Mouse (Mus musculus) adrenal gland, postnatal 0 days (tissue): ENCODE results near the gene Rnpep. TPM values are rescaled to one million over a fixed set of nuclear protein-coding genes. Genes with fewer than 3 reads are reported as not detected.

ENCODE experiments used
- polyA plus RNA-seq: library from polyadenylated mRNA; unstranded; fragments of >200 nt; fragmentation: Nextera tagmentation; extraction: Ambion mirVana; gene quantifications from 2 replicates; pipeline ENCODE4 v1.2.1, GENCODE M21; 2015

Rnpep gene
- 31.2 and 47.1 TPM in 2 replicates for polyA plus RNA-seq

GRCm38 (mm10) chr1:135283826-135284291, at the start of gene Rnpep:
Gene Rnpep, minus strand, starts transcription at chr1:135284084.

GRCm38 (mm10) chr1:135324571-135324970, 40.7 kb upstream of the Rnpep start, which contains the start of gene Lmod1:
Gene Lmod1, plus strand, starts transcription at chr1:135324807.

GRCm38 (mm10) chr1:135313284-135314031, 29.6 kb upstream of the Rnpep start, which contains the start of gene Timm17a:
Gene Timm17a, minus strand, starts transcription at chr1:135313778.

DNA sequence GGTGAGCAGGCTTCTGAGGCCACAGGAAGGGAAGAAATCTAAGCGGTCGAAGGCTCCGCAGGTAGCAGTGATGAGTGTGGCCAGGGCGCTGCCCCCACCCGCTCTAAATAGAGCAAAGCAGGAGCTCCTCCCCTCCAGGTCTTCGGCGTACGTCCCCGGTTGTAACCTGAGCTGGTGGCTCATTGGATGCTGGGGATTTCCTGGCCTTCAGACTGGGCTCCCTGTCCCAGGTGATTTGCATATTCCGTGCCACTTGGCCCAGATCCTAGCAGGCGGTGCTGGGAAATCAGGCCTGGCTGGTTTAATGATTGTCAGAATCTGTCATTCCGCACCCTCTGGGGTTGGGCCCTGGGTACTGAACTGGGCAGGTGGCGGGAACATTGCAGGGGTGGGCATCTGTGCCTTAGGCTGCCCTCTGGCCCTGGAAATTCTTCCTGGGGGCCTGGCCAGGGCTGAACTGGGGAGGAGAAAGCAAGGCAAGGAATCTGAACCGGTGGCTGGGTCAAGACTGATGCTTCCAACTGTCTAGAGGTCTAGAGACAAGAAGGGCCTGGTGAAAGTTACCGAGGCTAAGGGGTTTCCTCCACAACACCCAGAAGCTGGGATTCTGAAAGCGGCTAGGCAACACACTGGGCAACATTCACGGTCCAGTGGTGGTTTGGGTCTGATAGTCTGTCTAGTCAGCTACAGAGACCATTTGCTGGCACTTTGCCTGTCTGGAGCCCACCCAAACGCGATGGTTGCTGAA, 25.3 kb downstream of the Rnpep start, which contains the start of gene Elf3:
TSS of gene Elf3 (minus strand) at position 189 of the 748 bp plus-strand sequence.

Other genes with a start within 250 kb of the Rnpep start
- gene Lgr6, start 178.8 kb downstream of the Rnpep start, polyA plus RNA-seq = 0.37 and 0.38 TPM in 2 replicates
- 0.71 and 1.9 TPM in 2 replicates for gene Ptpn7, start 151.4 kb downstream of the Rnpep start, polyA plus RNA-seq
- 66.8 and 98.3 TPM in 2 replicates for gene Arl8a, start 137.3 kb downstream of the Rnpep start, polyA plus RNA-seq
- 0.91 and 1.8 TPM in 2 replicates for gene Gpr37l1, start 116.4 kb downstream of the Rnpep start, polyA plus RNA-seq
- 0.55 and 1.1 TPM in 2 replicates for gene Elf3, start 25.5 kb downstream of the Rnpep start, polyA plus RNA-seq
- 243 and 312 TPM in 2 replicates for gene Timm17a, start 29.7 kb upstream of the Rnpep start, polyA plus RNA-seq
- 0.32 and 0.50 TPM in 2 replicates for gene Lmod1, start 40.7 kb upstream of the Rnpep start, polyA plus RNA-seq
- gene Shisa4, start 91.2 kb upstream of the Rnpep start, polyA plus RNA-seq = 38.7 and 44.2 TPM in 2 replicates
- gene Ipo9, start 146.4 kb upstream of the Rnpep start, polyA plus RNA-seq = 33.5 and 41.3 TPM in 2 replicates